Mouse (Mus musculus): ENCODE results near the gene Cfdp1.

The Cfdp1 gene

DNA sequence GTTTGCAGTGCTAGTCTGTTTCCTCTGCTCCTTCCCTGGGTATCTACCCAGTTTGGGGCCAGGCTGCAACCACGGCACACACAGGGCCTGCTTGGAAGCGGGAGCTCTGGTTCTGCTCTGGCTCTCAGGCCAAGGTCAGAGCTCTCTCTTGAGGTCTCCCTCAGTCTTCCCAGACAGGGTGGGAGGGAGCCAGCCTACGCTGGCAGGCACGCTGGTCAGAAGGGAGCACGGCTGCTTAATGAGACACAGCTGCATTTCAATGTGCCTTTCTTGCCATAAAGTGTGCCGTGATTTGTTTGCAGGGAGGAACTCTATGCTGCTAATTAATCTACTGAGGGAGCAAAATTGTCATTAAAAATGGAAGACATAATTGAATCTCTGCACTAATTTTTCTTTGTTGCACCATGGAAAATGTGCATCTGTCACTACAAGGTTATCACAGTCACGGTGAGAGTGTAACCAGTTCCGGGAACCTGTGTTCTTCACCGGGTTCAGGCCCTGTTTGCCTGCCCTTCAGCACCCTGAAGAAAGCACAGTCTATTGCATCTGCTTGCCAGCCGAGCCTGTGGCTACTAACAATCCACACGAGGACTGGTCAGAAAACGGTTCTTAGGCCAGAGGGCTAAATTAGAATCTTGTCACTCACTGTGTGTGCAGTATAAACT is 84.2 kb downstream of the Cfdp1 start:
- in situ Hi-C loops (cut with MboI, MseI) = no loop called here

DNA sequence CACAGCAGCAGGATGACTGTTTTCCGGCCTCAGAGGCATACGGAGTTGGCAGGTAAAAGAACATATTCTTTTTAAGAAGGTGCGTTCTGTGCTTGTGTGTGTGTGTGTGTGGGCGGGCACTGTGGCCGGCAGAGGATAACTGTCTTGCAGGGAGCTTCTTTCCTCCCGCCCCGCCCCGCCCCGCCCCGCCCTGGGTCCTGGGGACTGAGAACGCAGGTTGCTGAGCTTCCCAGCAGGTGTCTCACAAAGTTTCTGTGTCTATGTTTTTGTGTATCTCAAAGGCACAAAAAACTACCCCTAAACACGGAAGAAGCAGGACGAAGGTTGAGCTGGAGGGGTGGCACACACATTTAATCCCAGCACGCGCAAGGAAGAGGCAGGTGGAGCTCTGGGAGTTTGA is 84.8 kb downstream of the Cfdp1 start:
- in situ Hi-C loops (cut with MboI, MseI) = no loop called here

DNA sequence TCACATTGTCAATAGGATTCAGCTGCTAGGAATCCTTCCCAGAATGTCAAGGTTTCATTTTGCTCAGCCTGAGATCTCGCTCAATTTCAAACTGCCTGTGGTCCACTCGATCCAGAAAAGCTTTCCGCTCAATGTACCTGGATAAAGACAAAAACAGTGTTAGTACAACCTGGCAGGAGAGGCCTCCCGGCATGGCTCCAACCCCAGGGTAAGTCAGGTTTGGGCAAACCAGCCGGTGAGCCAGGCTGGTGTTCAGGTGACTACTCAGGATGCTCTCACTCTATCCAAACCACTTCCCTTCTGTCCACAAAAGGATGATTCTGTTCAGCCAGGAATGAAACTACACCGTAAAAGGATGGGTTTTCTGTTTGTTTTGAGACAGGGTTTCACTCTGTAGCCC is 85.4 kb downstream of the Cfdp1 start:
- in situ Hi-C loops (cut with MboI, MseI) = no loop called here

DNA sequence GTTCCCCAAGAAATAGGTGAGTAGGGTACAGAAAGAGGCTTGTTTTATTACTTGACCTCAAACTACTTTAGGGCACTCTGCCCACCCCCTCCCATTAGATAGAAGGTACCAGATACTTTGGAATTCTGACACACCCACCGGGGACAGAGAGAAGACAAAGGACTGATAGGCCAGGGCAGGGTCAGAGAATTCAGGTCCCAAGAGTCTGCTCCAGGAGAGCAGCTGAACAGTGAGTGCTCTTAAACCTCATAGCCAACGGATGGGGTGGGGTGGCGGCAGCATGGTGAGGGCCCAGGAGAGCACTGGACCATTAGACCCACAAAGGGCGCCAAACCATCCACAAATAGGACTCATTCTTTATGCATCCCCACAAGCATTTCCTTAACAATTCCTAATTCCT is 88.5 kb downstream of the Cfdp1 start:
- in situ Hi-C loops (cut with MboI, MseI) = no loop called here

DNA sequence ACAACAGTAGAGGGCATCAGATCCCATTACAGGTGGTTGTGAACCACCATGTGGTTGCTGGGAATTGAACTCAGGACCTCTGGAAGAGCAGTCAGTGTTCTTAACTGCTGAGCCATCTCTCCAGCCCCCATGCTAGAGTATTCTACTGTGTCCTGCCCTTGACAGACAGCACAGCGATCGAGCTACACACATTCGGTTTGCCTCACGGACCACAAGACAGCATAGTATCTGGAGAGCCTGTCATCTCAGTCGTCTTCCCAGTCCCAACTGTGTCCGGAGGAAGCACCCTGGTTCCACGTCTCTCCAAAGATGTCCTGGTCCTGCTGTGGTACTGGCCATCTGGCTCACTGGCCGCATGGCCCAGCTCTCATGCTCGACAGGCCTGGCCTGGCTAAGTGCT is 89.0 kb downstream of the Cfdp1 start:
- in situ Hi-C loops (cut with MboI, MseI) = no loop called here

DNA sequence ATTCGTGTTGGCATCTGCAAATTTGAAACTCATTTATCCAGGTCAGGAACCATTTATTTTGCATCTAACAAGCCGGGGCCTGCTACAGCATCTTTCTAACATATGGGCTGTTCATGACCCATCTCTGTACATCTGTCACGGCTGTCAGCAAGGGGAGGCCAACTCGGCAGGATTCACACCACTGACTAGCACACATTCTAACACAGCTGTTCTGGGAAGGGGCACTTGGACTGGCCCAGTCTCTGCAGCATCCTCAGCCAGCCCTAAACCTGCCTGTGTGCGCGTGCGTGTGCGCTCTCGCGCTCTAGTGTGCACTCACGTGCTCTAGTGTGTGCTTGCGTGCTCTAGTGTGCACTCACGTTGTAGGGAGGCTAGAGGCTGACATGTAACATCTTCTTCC is 93.4 kb downstream of the Cfdp1 start:
- in situ Hi-C loops (cut with MboI, MseI) = no loop called here

DNA sequence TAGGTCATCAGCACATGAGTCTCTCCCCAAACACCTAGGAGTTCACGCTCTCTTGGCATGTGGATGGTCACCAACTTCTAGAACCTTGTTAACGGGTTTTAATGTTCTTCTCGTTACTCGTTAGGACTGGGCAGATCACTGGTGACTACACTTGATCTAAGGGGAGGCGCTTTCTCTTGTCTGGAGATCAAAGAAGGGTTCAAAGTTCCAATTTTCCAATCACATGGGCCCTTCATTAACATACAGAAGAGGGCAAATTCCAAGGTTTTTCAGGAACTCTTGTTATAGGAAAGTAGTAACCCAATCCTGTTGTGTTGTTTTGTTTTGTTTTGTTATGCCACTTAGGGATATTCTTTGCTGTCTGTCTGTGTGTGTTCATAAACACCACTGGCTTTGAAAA is 95.3 kb downstream of the Cfdp1 start:
- in situ Hi-C loops (cut with MboI, MseI) = no loop called here

DNA sequence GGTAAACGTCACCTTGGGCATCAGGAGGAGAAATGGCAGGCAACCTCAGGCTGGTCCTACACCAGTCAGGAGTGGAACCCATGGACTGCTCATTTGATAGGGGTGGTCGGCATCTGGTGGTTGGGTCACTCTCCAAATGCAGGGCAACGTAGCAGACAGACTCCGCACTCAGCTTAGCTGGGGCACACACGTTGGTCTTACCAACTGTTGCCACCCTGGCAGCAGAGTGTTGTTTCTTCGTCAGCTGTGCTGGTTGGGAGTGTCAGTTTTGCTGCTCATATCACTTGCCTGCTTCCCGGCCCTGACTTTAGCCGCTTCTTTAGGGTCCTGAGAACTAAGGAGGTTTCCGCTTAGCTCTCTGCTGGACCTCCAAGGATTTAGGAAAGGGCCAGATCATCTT is 96.5 kb downstream of the Cfdp1 start:
- in situ Hi-C loops (cut with MboI, MseI) = no loop called here

DNA sequence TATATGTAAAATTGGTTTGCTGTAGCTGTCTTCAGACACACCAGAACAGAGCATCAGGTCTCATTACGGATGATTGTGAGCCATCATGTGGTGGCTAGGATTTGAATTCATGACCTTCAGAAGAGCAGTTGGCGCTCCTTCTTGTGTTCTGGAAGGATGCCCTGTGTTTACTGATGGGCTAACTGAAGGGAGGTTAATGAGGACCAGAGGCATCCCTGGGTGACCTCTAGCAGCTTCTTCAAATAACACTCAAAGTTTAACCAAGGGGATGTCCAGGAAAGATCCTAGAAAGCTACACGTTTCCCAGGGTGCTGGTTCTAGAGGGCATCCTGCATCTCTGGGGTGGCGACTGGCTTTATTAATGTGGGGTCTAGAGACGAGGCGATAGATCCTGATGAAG is 99.4 kb downstream of the Cfdp1 start:
- in situ Hi-C loops (cut with MboI, MseI) = no loop called here

DNA sequence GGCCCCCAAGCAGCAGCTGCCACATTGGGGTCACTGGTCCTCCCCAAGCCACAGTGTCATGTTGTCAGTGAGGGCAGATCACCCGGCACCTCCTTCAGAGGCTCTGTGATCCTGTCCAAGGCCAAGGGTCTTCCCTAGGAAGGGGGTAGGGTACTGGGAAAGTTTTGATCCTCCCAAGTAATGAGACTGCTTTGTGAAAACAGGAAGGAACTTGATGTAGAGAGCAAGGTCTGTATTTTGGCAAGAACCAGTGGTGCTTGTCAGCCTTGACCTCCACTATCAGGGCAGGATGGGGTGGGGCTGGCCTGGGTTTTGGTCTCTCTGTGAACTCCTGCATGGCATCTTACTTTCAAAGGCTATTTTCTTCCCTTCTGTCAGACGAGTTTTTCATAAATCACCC is 100.0 kb downstream of the Cfdp1 start:
- in situ Hi-C loops (cut with MboI, MseI) = no loop called here

DNA sequence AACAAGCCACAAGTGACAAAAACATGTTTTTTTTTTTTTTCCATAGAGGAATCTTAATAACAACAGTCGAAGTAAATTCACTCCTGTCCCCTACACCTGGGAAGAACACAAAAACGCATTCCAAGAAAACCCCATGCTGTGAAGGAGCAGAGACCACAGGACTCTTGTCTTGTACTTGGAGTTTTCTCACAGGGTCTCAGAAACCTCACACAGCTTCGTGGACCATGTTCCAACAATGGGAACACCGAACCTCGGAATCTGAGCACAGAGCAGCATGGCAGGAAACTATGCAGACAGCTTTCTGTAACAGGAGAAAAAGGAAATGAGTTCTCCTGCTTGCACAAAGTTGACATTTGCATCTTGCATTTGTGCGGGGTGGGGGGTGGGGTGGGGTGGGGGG is 105.3 kb downstream of the Cfdp1 start:
- in situ Hi-C loops (cut with MboI, MseI) = no loop called here

DNA sequence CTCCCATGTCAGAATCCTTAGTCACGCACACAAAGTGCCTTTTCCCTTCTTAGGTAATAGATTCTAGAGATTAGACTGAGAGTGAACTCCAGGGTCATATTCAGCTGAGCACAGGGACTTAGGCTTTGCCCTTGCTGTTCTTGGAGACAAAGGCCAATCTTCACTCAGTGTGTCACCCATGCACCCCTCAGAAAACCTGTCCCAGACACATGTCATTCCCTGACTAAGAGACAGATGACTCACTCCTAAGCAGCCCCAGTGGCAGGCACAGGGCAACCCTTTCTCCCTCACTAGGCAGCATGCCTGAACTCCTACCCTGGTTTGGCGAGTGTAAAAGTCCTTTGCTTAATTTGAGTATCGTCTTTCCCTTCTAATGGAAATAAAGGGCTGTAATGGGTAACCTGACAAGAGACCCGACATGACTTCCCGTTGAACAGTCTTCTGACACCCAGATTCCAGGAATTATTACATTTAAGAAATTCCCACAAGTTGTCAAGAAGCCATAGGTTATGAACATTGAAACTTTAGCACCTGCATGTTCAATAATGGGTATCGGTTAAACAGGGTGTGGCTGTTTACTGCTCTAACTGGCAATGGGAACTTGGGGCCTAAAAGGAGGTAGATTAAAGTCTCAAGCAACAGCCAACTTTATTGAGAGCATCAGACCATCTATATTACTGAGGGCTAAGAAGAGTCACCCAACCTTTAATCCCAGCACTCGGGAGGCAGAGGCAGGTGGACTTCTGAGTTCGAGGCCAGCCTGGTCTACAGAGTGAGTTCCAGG is 106.0 kb downstream of the Cfdp1 start:
- in situ Hi-C loops (cut with MboI, MseI) = no loop called here

DNA sequence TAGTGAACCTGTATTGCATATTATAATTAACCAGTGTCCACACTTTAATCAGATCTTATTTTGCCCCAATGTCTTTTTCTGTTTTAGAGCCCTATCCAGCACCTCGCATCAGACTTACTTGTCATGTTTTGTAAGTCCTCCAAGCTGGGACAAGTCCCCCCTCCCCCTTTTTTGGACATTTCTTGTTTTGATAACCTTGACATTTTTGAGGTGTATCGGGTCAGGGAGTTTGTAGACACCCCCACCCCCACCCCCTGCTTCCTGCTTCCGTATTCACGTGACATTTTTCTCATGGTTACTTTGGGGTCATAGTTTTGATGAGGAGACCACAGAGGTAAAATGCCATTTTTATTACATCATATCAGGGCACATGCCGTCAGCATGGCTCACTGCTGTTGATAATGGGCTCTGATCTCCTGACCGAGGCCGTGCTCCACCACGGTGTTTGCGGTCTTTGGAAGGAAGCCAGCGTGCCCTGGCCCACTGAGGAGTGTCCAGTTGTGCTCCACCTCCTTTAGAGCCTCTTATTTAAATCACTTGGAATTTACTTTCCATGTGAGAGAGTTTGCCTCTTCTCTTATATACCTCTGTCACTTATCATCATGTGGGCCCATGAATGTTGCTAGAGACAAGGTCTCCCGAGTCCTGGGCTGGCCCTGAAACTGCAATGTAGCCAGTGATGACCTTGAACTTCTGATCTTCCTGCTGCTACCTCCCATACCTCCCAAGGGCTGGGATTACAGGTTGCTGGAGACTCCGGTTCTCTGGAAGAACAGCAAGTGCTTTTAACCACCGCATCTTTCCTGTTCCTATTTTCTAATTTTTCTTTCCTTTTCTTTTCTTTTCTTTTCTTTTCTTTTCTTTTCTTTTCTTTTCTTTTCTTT is 107.3 kb downstream of the Cfdp1 start:
- in situ Hi-C loops (cut with MboI, MseI) = no loop called here

DNA sequence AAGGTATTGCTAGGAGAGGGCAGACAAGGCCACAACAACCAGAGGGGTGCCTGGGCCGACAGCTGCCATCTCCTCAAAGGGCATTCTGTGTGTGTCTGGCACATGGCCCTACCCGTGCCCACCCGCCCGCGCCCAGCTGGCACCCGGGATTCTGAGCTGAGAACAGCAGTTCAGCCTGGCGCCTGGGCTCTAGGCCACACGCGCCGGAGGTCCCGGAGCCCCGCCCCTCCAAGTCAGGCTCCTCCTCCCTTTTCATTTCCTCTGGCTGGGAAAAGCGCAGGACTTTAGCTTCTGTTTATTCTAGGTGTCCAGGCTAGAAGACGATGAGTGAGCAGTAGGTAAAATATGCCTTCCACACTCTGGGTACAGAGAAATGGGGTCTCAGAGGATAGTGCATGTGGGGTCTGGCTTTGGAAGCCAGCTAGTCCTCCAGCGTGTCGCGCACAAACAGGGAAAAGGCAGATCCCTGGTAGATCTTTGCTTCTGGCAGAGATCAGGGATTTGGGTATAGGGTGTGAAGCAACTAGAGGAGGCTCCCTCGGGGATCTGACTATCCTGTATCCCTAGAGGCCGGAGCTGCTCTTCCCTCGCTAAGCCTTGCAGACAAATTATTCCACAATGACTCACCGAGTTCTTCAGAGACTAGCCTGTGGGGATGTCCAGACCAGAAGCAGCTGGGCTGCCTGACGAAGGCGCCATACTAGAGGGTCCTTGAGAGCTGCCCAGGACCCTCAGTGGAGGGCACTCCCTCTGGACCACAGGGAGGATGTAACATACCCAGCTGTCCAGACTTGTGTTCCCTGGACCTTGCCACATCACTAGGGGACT is 108.3 kb downstream of the Cfdp1 start:
- in situ Hi-C loops (cut with MboI, MseI) = no loop called here

DNA sequence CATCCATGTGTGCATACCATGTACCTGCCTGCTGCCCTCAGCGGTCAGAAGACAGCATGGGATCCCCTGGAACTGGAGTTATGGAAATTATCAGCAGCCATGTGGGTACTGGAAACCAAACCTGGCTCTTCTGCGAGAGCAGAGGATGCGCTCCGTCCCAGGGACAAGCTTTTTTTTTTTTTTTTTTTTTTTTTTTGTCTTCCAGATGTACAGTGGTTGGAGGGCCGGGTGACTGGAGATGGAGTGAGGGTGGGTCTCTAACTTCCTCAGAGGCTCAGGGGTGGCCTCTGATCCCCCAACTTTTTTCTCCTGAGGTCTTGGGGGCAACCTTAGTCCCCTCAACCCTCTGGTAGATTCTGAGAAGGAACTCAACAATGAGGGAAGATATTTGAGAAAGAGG is 109.0 kb downstream of the Cfdp1 start:
- in situ Hi-C loops (cut with MboI, MseI) = no loop called here

DNA sequence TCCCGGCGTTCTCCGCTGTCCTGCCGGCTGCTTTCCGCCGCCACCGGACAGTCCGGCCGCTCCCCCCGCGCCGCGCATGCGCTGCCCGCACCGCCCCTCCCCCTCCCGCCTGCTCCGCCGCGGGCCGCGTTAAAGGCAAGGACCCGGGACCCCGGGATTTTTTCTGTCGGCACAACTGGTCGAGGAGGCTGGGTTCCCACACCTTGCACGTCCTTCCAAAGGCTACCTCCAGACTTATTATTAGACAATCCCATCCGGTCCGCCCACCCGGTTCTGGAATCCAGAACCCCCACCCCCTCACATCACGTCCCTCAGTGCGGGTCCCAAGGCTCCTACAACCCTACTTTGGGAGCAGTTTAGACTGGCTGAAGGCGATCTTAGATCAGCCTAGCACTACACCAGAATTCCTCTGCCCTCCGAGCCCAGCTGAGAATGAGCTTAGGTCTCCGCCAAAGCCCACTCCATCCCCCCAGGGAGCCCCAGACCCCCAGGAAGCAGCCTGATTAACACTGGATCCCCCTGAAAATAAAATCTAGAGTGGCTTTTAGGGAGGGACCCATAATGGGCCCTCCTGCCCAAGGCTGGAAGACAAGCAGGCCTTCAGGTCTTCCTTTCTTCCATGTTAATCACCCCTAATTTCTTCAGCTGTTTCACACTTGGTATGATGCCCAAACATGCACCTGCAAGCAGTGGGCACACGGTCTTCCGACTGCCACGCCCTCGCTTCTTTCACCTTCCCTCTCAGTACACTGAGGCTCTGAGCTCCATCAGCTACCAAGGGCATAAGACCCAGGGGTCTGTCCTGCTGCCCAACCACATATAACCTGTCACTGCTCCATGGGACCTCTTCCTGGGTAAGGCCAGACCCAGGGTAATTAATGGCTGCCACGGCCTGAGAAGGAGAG is 110.0 kb downstream of the Cfdp1 start, which contains the start of gene Bcar1:
Bcar1 (minus strand) TSS at position 18 of the 905 bp plus-strand sequence.
- in situ Hi-C loops (cut with MboI, MseI) = no loop called here

DNA sequence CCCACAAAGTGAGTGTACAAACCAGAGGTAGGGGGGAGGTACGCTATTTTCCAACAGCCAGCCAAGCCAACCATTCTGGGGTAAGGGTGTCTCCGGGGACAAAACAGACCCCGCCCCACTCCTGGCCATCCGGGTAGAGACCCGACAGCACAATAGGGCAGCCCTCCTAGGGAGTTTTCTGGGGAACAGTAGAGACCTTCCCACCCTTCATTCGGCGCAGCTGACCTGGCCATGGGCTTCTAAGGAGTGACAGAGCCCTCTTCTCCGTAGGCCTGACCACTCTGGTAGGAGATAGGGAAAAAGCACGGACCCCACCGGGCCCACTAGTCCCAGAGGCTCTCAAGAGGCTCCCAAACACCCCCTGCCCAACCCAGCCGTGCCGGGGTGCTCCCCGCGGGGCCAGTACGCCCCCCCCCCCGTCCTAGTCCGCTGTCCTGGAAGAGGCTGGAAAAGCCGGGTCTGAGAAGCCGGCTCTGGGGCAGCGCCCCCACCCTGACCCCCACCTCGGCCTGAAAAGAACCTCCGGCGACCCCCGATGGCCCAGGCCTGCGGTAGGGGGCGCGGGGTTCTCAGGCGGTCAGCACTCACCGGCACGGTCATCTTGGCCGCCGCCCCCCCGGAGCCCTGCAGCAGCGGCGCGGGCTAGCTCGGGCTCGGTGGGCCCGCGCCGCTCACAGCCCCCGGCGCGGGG is 110.8 kb downstream of the Cfdp1 start:
- in situ Hi-C loops (cut with MboI, MseI) = no loop called here

DNA sequence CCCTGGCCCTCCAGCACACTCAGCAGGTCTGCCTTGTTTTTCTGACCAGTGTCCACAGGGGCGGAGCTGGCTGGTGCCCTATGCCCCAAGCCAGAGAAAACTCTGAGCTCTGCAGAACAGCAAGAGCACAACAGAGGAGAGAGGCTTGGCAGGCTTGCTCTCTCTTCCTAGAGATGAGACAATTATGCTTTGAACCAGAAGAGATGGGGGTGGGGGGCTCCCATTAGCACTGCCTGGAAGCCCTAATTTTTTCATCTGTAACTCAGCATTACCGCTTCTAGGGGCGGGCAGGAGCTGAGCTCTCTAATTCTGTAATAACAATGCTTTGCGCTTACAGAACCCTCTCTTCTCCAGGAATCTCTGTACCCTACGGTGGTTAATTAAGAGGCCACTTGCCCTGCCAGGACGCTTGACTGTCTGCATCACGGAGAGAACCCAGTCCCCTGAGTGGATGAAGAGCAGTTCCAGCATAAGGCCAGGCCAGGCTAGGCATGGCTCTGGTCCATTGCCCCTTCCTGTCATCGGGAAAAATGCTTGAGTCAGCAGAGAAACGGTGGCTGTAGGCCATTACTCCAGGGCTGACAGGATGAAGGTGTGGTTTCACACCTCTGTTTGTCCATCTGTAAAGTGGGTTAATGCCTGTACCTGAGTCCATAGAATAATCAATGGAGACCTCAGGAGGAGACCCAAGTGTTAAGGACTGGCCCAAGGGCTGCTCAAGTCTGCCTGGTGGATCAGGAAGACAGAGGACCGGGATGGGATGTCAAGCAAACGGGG is 111.6 kb downstream of the Cfdp1 start:
- in situ Hi-C loops (cut with MboI, MseI) = no loop called here

DNA sequence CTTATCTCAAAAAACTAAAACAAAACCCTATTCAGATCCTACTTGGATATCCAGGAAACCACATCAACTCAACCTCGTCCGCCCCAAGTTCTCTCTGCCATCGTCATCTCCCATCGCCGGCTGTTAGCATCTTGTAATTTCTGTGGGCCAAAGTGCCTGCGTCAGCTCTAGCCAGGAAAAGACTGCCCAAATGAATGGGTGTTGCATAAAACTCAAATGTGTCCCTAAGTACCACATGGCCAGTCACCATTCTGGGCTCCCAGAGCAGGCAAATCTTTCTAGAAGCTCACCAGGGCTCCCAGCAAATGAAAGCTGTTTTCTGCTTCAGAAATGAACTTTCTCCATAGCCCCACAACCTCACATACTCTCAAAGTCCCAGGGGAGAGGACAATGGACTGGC is 112.5 kb downstream of the Cfdp1 start:
- in situ Hi-C loops (cut with MboI, MseI) = no loop called here
